ENCODE assay signal across 9 mouse cellular contexts in genomic region chr7:28893643-28894265, GRCm38 (mm10). TPM values are rescaled to one million over a fixed set of nuclear protein-coding genes. Genes with fewer than 3 reads are reported as not detected.
A peak's percentile ranks its signal among the peaks of the same experiment; 100 is the strongest.
DNase-seq lines count a peak whose midpoint lies in the region; ATAC-seq and TF ChIP-seq lines count a peak whose summit lies in the region.
"Had no signal": no experiment of that assay in that cellular context is flagged by ENCODE, and none has a peak within 500 bp of the region (broad histone marks: within the 10 kb centered on the region; RNA-seq: fewer than 3 reads in every experiment).

No protein-coding gene starts in this region.

- H3K27ac ChIP-seq in forebrain, embryonic 10.5 days = no peak overlapping the region; the same call in 1 of the 2 replicates
- H3K27ac ChIP-seq in forebrain, embryonic 15.5 days (replicated peaks) = no peak overlapping the region
- H3K27ac ChIP-seq in hindbrain, postnatal 0 days = no peak overlapping the region
- 0 out of 2 replicates have a peak overlapping the region, but pooled peaks have one; percentile 17 for H3K27ac ChIP-seq in liver, embryonic 12.5 days
- H3K27ac ChIP-seq: lung, embryonic 15.5 days had no signal

- DNase-seq in forebrain, embryonic 10.5 days (ENCODE audit: extremely low spot score, low spot score) = peak; percentile 52
- peak; percentile 14 to 22 for DNase-seq in B cell, adult 2 months
- peak; percentile 30 for DNase-seq in embryo, embryonic 11.5 days (ENCODE audit: low read depth, low spot score)
- peak; percentile 61 for DNase-seq in hindbrain, postnatal 0 days (ENCODE audit: low spot score)
- DNase-seq in ovary, postnatal 36 days (ENCODE audit: low spot score) = peak; percentile 63
- no peak for DNase-seq in left cerebral cortex, postnatal 25 days (ENCODE audit: low spot score in 2 of 2)

- H3K4me1 ChIP-seq in forebrain, embryonic 10.5 days = peaks cover 10% of the 10 kb centered on the region
- peaks cover 3% of the 10 kb centered on the region for H3K4me1 ChIP-seq in forebrain, embryonic 15.5 days
- H3K4me1 ChIP-seq in hindbrain, postnatal 0 days (ENCODE audit: insufficient read depth, low read length) = 0 out of 2 replicates have a peak, but pooled peaks cover 2% of the 10 kb centered on the region
- H3K4me1 ChIP-seq in liver, embryonic 12.5 days = peaks cover 28% of the 10 kb centered on the region

- no peak overlapping the region for H3K4me2 ChIP-seq in forebrain, embryonic 15.5 days (replicated peaks)
- H3K4me2 ChIP-seq in hindbrain, postnatal 0 days (ENCODE audit: low read depth, low read length) = no peak overlapping the region
- no peak overlapping the region for H3K4me2 ChIP-seq in liver, embryonic 12.5 days
- H3K4me2 ChIP-seq: lung, embryonic 15.5 days had no signal

- H3K9me3 ChIP-seq in forebrain, embryonic 10.5 days = no peaks in the 10 kb centered on the region
- no peaks in the 10 kb centered on the region for H3K9me3 ChIP-seq in forebrain, embryonic 15.5 days
- H3K9me3 ChIP-seq in hindbrain, postnatal 0 days (ENCODE audit: low read length) = no peaks in the 10 kb centered on the region
- H3K9me3 ChIP-seq in liver, embryonic 12.5 days (replicated peaks) = no peaks in the 10 kb centered on the region
- H3K9me3 ChIP-seq: lung, embryonic 15.5 days had no signal

- intact Hi-C loops in left cerebral cortex, postnatal 25 days (cut with DNase I) = no loop called here

- no peak overlapping the region for H3K9ac ChIP-seq in forebrain, embryonic 15.5 days (replicated peaks)
- H3K9ac ChIP-seq in hindbrain, postnatal 0 days (replicated peaks; ENCODE audit: low read length) = no peak overlapping the region
- no peak overlapping the region for H3K9ac ChIP-seq in liver, embryonic 12.5 days
- H3K9ac ChIP-seq: lung, embryonic 15.5 days had no signal

- no peak overlapping the region for H3K4me3 ChIP-seq in forebrain, embryonic 10.5 days
- no peak overlapping the region for H3K4me3 ChIP-seq in forebrain, embryonic 15.5 days
- no peak overlapping the region for H3K4me3 ChIP-seq in hindbrain, postnatal 0 days (ENCODE audit: low read length)
- H3K4me3 ChIP-seq in liver, embryonic 12.5 days = no peak overlapping the region
- H3K4me3 ChIP-seq: lung, embryonic 15.5 days had no signal

- peaks cover 23% of the 10 kb centered on the region for H3K27me3 ChIP-seq in forebrain, embryonic 10.5 days (ENCODE audit: poor library complexity, severe bottlenecking)
- peaks cover 7% of the 10 kb centered on the region; the same call in 1 of the 2 replicates for H3K27me3 ChIP-seq in forebrain, embryonic 15.5 days
- H3K27me3 ChIP-seq in hindbrain, postnatal 0 days (ENCODE audit: insufficient read depth, low read length) = no peaks in the 10 kb centered on the region
- peaks cover 22% of the 10 kb centered on the region for H3K27me3 ChIP-seq in liver, embryonic 12.5 days (replicated peaks)

- H3K36me3 ChIP-seq in forebrain, embryonic 10.5 days (replicated peaks) = peaks cover 82% of the 10 kb centered on the region
- H3K36me3 ChIP-seq in forebrain, embryonic 15.5 days = peaks cover 69% of the 10 kb centered on the region
- peaks cover 63% of the 10 kb centered on the region for H3K36me3 ChIP-seq in hindbrain, postnatal 0 days (ENCODE audit: insufficient read depth, low read length)
- peaks cover 76% of the 10 kb centered on the region for H3K36me3 ChIP-seq in liver, embryonic 12.5 days

- 71% methylated on average over 7 of the region's 7 CpGs for WGBS in forebrain, embryonic 10.5 days
- 55% methylated on average over 7 of the region's 7 CpGs for WGBS in forebrain, embryonic 15.5 days
- 61% methylated on average over 7 of the region's 7 CpGs for WGBS in hindbrain, postnatal 0 days
- WGBS in liver, embryonic 12.5 days (ENCODE audit: insufficient replicate concordance) = 58% methylated on average over 7 of the region's 7 CpGs

- no peak for ATAC-seq in forebrain, embryonic 15.5 days (replicated peaks)
- ATAC-seq in hindbrain, postnatal 0 days = no peak
- peak; percentile 21; the same call in 1 of the 2 replicates for ATAC-seq in liver, embryonic 12.5 days

- peak; percentile 66 for TF ChIP-seq CTCF in hindbrain, postnatal 0 days (IDR thresholded peaks at IDR 0.05; ENCODE audit: low read depth)

RNA-seq across cellular contexts. Expression of gene Capn12, which starts 12.5 kb away (rescaled TPM):
- polyA plus RNA-seq in forebrain, embryonic 10.5 days (2016; fragmentation: Nextera tagmentation; extraction: Ambion mirVana) = 0.21 and 0.43 TPM in 2 replicates
- polyA plus RNA-seq in forebrain, embryonic 15.5 days (2015; fragmentation: Nextera tagmentation; extraction: Ambion mirVana) = 0.57 and 0.80 TPM in 2 replicates
- 0.07 TPM in 1 of 2 replicates, not detected in the other for total RNA-seq in hindbrain, postnatal 0 days (2014; rRNA removed)
- polyA plus RNA-seq in hindbrain, postnatal 0 days (2015; fragmentation: Nextera tagmentation; extraction: Ambion mirVana) = 0.53 and 0.62 TPM in 2 replicates
- 0.12 and 0.13 TPM in 2 replicates for polyA plus RNA-seq in liver, embryonic 12.5 days (2016; fragmentation: Nextera tagmentation; extraction: Ambion mirVana)
- total RNA-seq in left cerebral cortex, postnatal 25 days (2021) = under 1 TPM; 0.32 to 0.66 TPM

RNA-seq across cellular contexts. Expression of gene Lgals7, which starts 30.1 kb away (rescaled TPM):
- polyA plus RNA-seq in forebrain, embryonic 10.5 days (2016; fragmentation: Nextera tagmentation; extraction: Ambion mirVana) = 0.26 and 0.42 TPM in 2 replicates
- polyA plus RNA-seq in forebrain, embryonic 15.5 days (2015; fragmentation: Nextera tagmentation; extraction: Ambion mirVana) = 2.6 and 3.5 TPM in 2 replicates
- 1.1 TPM in 1 of 2 replicates, not detected in the other for total RNA-seq in hindbrain, postnatal 0 days (2014; rRNA removed)
- polyA plus RNA-seq in hindbrain, postnatal 0 days (2015; fragmentation: Nextera tagmentation; extraction: Ambion mirVana) = 3.7 and 5.0 TPM in 2 replicates
- 0.25 TPM in 1 of 2 replicates, not detected in the other for polyA plus RNA-seq in liver, embryonic 12.5 days (2016; fragmentation: Nextera tagmentation; extraction: Ambion mirVana)
- total RNA-seq in left cerebral cortex, postnatal 25 days (2021) = under 1 TPM in 1 of 2 experiments, not detected in 1; 0.50 TPM

Comparison
In these comparisons a context has a peak if more than half of its experiments do, and no peak if none do; other contexts are left out.
1. DNase-seq: peak in forebrain, embryonic 10.5 days (single experiment), B cell, adult 2 months (2 of 2), embryo, embryonic 11.5 days (single experiment), hindbrain, postnatal 0 days (single experiment) and ovary, postnatal 36 days (single experiment); none in left cerebral cortex, postnatal 25 days (0 of 2).